Mouse (Mus musculus) kidney, adult 2 months (tissue): Measurements from ENCODE around the gene Sec16b. TPM values are rescaled to one million over a fixed set of nuclear protein-coding genes. Genes with fewer than 3 reads are reported as not detected.

ENCODE experiments used
- DNase-seq: peaks from one replicate; pipeline ENCODE4 v3.0.0; 2021
- H3K27ac ChIP-seq: fragments of 200-500 bp; 2 replicates; pipeline ENCODE4 v1.5.1; 2012; ENCODE audit warnings: low read depth, low read length, control low read depth, inconsistent platforms; ENCODE audit not compliant: insufficient read depth
- H3K27me3 ChIP-seq: fragments of 200-500 bp; replicated peaks from 2 replicates; pipeline ENCODE4 v1.6.1; 2012; ENCODE audit warnings: mild to moderate bottlenecking, moderate library complexity, low read length, inconsistent platforms; ENCODE audit not compliant: control insufficient read depth, insufficient read depth
- H3K36me3 ChIP-seq: fragments of 200-500 bp; 2 replicates; pipeline ENCODE4 v1.6.1; 2012; ENCODE audit warnings: mild to moderate bottlenecking, moderate library complexity, low read length, inconsistent platforms; ENCODE audit not compliant: control insufficient read depth, insufficient read depth
- H3K4me1 ChIP-seq: fragments of 200-500 bp; 2 replicates; pipeline ENCODE4 v1.6.1; 2011; ENCODE audit warnings: low read length; ENCODE audit not compliant: control insufficient read depth, insufficient read depth
- H3K4me3 ChIP-seq: fragments of 200-500 bp; 2 replicates; pipeline ENCODE4 v1.5.1; 2011; ENCODE audit warnings: mild to moderate bottlenecking, low read depth, low read length, control low read depth; ENCODE audit not compliant: insufficient read depth
- CTCF ChIP-seq: fragments of 200-500 bp; conservative IDR thresholded peaks from 2 replicates; pipeline ENCODE4 v1.5.1; 2011; ENCODE audit warnings: low read depth, mild to moderate bottlenecking, control low read depth, low read length, moderate library complexity, mixed read lengths; ENCODE audit not compliant: insufficient read depth, insufficient read length
- POLR2A ChIP-seq: fragments of 200-500 bp; IDR thresholded peaks from one replicate; pipeline ENCODE4 v1.6.1; 2011; ENCODE audit warnings: low read depth, low read length, control low read depth
- WGBS: fragments of 180-500 bp; shearing (Covaris S2); methylation state at CpG from one replicate; pipeline ENCODE4 v1.1.7; 2018; 5-methylcytosine and 5-hydroxymethylcytosine counted together
- polyA plus RNA-seq: library from polyadenylated mRNA; depleted of rRNA; stranded (reverse); fragments of >200 nt; gene quantifications from 2 replicates; pipeline ENCODE4 v1.2.3, GENCODE M21; 2012

Gene Sec16b
- polyA plus RNA-seq, 1 experiment: 2.4 TPM

DNA sequence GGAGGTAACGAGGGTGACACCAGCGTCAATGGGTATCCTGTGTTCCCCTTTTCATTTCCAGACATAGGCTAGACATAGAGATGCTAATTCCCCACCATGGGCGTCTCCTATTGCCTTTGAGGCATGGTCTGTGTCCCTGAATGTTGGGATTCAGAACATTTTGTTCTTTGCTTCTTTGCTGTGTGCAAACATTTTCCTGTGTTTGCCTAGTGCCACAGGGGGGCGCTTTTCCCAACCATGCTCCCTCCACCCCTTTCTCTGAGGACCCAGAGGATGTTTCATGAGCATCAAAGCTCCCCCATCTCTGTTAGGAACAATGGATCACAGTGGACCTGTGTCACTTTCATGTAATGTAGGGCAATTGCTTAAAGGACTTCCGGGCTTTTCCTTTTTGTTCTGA is 51.6 kb downstream of the Sec16b start:
- DNase-seq: no peak
- no peaks in the 10 kb centered on the region for H3K36me3 ChIP-seq
- no peak; the same call in 1 of the 2 replicates for TF ChIP-seq CTCF
- TF ChIP-seq POLR2A: no peak
- H3K27ac ChIP-seq: no peak overlapping the region
- no peaks in the 10 kb centered on the region for H3K27me3 ChIP-seq
- WGBS: 61% methylated on average over 5 of the region's 5 CpGs
- H3K4me3 ChIP-seq: no peak overlapping the region
- no peaks in the 10 kb centered on the region for H3K4me1 ChIP-seq

DNA sequence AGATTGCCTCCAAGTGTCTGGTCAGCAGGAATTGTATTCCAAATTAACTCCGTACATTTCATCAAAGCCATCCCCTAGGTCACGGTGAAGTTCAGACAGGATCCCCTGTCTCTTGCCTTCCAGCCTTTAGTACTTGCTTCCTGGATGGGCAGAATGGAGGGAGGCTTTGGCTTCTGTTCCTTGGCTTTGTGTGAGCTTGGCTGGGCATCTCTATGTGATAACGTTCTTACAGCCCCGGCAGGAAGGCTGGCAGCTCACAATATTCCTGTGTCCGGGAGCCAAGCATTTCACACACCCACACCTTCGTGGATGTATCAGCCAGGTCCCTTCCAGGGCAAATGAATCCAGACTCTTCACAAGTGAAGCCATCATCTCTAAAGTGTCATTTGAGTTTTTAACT is 53.5 kb downstream of the Sec16b start:
- Histone ChIP-seq H3K36me3 (no peaks in the 10 kb centered on the region), H3K27ac (no peak overlapping the region), H3K4me1 (no peaks in the 10 kb centered on the region), H3K27me3 (no peaks in the 10 kb centered on the region), H3K4me3 (no peak overlapping the region)
- DNase-seq: no peak
- TF ChIP-seq POLR2A: no peak
- TF ChIP-seq CTCF: no peak
- 73% methylated on average over 6 of the region's 6 CpGs for WGBS

DNA sequence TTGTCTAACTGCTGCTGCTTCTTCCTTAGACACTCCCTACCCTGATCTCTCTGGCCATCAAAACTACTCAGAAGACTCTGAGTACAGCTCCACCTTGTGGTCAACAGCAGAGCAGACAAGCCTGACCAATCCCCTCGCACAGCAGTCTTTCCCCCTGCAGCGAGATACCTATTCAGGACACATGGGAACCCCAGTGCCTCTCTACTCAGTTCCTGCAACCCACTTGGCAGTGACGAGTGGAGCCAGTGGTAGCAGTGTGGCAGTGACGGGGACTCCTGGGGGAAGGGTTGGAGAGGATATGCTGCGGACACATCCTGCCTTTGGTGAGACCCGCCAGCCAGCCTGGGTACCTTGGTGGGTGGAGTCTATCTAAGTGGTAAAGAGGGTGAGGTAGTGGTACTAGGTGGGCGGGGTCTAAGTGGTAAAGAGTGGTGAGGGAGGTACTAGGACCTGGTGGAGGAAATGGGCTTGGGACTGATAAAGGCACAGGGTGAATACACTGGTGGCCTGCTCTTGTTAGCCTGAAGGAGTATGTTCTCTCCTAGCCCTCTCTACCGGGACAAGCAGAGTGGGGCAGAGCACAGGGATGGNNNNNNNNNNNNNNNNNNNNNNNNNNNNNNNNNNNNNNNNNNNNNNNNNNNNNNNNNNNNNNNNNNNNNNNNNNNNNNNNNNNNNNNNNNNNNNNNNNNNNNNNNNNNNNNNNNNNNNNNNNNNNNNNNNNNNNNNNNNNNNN is 54.3 kb downstream of the Sec16b start:
- peak; percentile 61 for TF ChIP-seq CTCF
- no peak for TF ChIP-seq POLR2A
- 28% methylated on average over 8 of the region's 8 CpGs for WGBS
- DNase-seq: peak; percentile 21

DNA sequence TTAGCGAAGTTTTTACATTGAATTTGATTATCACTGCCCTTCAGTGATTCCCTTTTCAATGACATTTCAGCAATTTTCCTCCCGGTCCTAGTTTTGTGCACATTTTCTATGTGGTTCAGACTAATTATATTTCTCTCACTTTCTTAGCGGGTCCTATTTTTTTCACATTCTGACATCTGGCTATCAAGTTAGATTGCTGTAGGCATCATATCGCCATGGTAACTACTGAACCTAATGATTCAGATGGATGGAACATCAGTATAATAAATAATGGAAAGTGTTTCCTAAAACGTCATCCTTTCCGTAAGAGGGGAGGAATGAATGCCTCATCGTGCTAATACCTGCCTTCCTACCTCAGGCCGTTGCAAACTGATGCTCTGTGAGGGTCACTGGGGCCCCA is 61.3 kb downstream of the Sec16b start:
- WGBS: 89% methylated on average over 8 of the region's 8 CpGs
- no peak for DNase-seq
- no peak for TF ChIP-seq POLR2A
- no peak for TF ChIP-seq CTCF
- H3K4me3 ChIP-seq: no peak overlapping the region
- no peaks in the 10 kb centered on the region for H3K27me3 ChIP-seq
- no peaks in the 10 kb centered on the region for H3K36me3 ChIP-seq
- H3K27ac ChIP-seq: no peak overlapping the region
- no peaks in the 10 kb centered on the region for H3K4me1 ChIP-seq

More for the DNA sequence above, 54.3 kb downstream of the Sec16b start:
- no peak overlapping the region for H3K4me3 ChIP-seq
- no peaks in the 10 kb centered on the region for H3K36me3 ChIP-seq
- H3K27me3 ChIP-seq: no peaks in the 10 kb centered on the region
- no peaks in the 10 kb centered on the region for H3K4me1 ChIP-seq
- H3K27ac ChIP-seq: no peak overlapping the region

DNA sequence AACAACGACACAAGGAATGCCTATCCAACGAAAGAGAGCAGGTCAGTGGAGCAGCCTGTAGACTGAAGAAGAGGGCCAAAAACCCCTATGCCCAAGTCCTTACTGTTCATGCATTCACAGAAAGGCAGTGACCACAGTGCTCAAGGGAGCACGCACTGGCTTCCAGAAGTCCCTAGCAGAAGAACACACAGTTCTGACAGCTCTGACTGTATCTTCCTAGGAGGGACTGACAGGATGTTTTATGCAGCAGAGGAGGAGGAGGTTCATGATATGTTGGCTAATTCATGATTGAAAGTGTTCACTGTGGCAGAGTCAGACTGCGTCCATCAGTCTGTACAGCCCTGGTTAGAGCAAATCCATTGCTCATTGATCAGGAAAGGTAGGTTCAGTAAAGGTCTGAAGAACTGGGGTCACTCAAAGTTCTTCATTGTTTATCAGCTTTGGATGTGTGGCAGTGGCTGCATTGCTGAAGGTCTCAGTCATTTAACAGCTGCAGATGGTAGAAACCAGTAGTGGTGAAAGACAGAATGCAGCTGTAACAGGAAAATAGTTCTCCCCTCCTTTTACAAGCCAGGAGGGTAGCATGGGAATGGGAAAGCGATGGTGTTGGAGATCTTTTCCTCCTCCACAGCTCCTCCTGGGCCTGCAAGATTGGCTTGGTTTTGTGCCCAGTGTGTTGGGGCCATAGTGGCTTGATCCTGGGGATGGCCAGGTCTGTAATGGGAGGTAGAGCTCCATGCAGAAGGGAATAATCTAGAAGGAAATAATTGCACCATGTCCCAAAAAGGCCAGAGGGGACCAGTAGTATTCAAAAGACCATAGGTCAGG is 62.9 kb downstream of the Sec16b start:
- WGBS: 84% methylated on average over 5 of the region's 5 CpGs
- Histone ChIP-seq H3K4me3 (no peak overlapping the region), H3K27me3 (no peaks in the 10 kb centered on the region), H3K27ac (no peak overlapping the region), H3K36me3 (no peaks in the 10 kb centered on the region), H3K4me1 (no peaks in the 10 kb centered on the region)
- TF ChIP-seq POLR2A (no peak), CTCF (no peak)
- DNase-seq: no peak

DNA sequence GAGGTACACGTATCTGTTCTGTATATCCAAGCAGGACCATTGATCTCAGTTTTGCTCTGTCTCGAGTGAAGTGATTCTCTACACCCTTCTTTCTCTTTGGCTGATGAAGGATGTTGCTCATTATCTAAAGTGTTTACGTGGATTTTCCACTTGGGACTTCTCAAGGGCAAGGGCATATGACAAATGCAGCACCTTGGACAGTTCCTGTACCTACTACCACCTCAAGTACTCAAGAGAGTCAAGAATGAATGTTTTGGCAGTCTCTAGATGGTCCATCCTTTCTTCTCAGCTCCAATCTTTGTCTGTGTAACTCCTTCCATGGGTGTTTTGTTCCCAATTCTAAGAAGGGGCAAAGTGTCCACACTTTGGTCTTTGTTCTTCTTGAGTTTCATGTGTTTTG is 68.8 kb downstream of the Sec16b start:
- H3K27ac ChIP-seq: no peak overlapping the region
- no peak overlapping the region for H3K4me3 ChIP-seq
- no peak for DNase-seq
- H3K4me1 ChIP-seq: no peaks in the 10 kb centered on the region
- H3K36me3 ChIP-seq: no peaks in the 10 kb centered on the region
- WGBS: 81% methylated on average over 3 of the region's 3 CpGs
- H3K27me3 ChIP-seq: no peaks in the 10 kb centered on the region
- TF ChIP-seq POLR2A (no peak), CTCF (no peak)

DNA sequence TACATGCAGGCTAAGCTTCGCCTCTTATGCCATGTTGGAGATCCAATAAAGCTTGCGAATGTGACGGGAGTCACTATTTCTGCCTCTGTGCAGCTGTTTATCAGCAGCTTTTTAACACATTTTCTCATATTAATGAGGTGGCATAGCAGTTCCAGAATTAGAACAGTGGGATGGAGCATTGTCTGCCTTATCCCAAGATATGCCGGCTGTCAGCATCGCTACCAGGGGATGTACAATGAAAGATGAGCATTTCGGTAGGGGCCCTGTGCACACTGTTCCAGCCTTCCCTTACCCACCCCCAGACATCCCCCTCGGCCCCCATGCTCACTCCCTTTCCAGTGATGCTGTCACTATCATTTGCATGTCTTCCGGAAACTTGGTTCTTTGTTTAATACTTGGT is 71.8 kb downstream of the Sec16b start:
- whole genome bisulfite sequencing: 87% methylated on average over 8 of the region's 8 CpGs
- Histone ChIP-seq H3K36me3 (no peaks in the 10 kb centered on the region), H3K27ac (no peak overlapping the region)

More for the DNA sequence above, 71.8 kb downstream of the Sec16b start:
- Histone ChIP-seq H3K4me1 (no peaks in the 10 kb centered on the region), H3K27me3 (no peaks in the 10 kb centered on the region), H3K4me3 (no peak overlapping the region)
- no peak for DNase-seq
- TF ChIP-seq POLR2A (no peak), CTCF (no peak)
